Mouse (Mus musculus) hindbrain, embryonic 14.5 days (tissue): ENCODE results near the gene Hsd17b13. TPM values are rescaled to one million over a fixed set of nuclear protein-coding genes. Genes with fewer than 3 reads are reported as not detected.

Experiments used
- ATAC-seq: fragments of 200-750 bp; cut with Nextera tagmentation; 2 replicates; pipeline ENCODE4 v1.8.0; 2017; ENCODE audit warnings: moderate number of reproducible peaks, mild to moderate bottlenecking, moderate TSS enrichment, moderate library complexity; ENCODE audit not compliant: low FRiP score
- DNase-seq: peaks from one replicate; pipeline ENCODE4 v3.0.0-alpha.2; 2015; ENCODE audit warnings: low spot score
- H3K27ac ChIP-seq: fragments of 300-500 bp; sonication (generic); 2 replicates; pipeline ENCODE4 v1.5.1; 2014; ENCODE audit warnings: mild to moderate bottlenecking, moderate library complexity
- H3K27me3 ChIP-seq: fragments of 300-500 bp; sonication (generic); 2 replicates; pipeline ENCODE4 v1.6.1; 2014; ENCODE audit warnings: mild to moderate bottlenecking, low read length, mixed read lengths; ENCODE audit not compliant: control insufficient read depth, insufficient read depth
- H3K36me3 ChIP-seq: fragments of 300-500 bp; sonication (generic); replicated peaks from 2 replicates; pipeline ENCODE4 v1.6.1; 2014; ENCODE audit not compliant: control insufficient read depth, insufficient read depth
- H3K4me1 ChIP-seq: fragments of 300-500 bp; sonication (generic); replicated peaks from 2 replicates; pipeline ENCODE4 v1.6.1; 2014; ENCODE audit warnings: antibody characterized with exemption, low read length, mixed read lengths; ENCODE audit not compliant: control insufficient read depth, insufficient read depth
- H3K4me2 ChIP-seq: fragments of 300-500 bp; sonication (generic); replicated peaks from 2 replicates; pipeline ENCODE4 v1.6.1; 2014; ENCODE audit warnings: mild to moderate bottlenecking, moderate library complexity
- H3K4me3 ChIP-seq: fragments of 300-500 bp; sonication (generic); replicated peaks from 2 replicates; pipeline ENCODE4 v1.5.1; 2014; ENCODE audit warnings: mild to moderate bottlenecking, low read length
- H3K9ac ChIP-seq: fragments of 300-500 bp; sonication (generic); 2 replicates; pipeline ENCODE4 v1.6.1; 2014
- H3K9me3 ChIP-seq: fragments of 300-500 bp; sonication (generic); 2 replicates; pipeline ENCODE4 v1.6.1; 2016; ENCODE audit warnings: low read length; ENCODE audit not compliant: control insufficient read depth
- WGBS: fragments of 180-500 bp; shearing (Covaris S2); extraction: QIAGEN DNeasy Blood & Tissue Kit; methylation state at CpG from one replicate; pipeline ENCODE4 v1.1.7; 2014; 5-methylcytosine and 5-hydroxymethylcytosine counted together
- polyA plus RNA-seq: library from polyadenylated mRNA; unstranded; fragments of >200 nt; fragmentation: Nextera tagmentation; extraction: Ambion mirVana; gene quantifications from 2 replicates; pipeline ENCODE4 v1.2.1, GENCODE M21; 2014

Hsd17b13 gene
- polyA plus RNA-seq, 1 experiment from 2014 or later: not detected

- H3K4me1 ChIP-seq: no peaks in the 10 kb centered on the region
- no peak for ATAC-seq
Measured at GRCm38 (mm10) chr5:104009421-104009820, 32.2 kb upstream of the Hsd17b13 start.

GRCm38 (mm10) chr5:104007801-104008200 is 30.6 kb upstream of the Hsd17b13 start:
- H3K4me1 ChIP-seq: no peaks in the 10 kb centered on the region
- H3K4me2 ChIP-seq: no peak overlapping the region
- DNase-seq (no peak), ATAC-seq (no peak)
- H3K36me3 ChIP-seq: no peaks in the 10 kb centered on the region
- no peaks in the 10 kb centered on the region for H3K9me3 ChIP-seq
- H3K27me3 ChIP-seq: no peaks in the 10 kb centered on the region
- no peak overlapping the region for H3K9ac ChIP-seq
- H3K4me3 ChIP-seq: no peak overlapping the region
- H3K27ac ChIP-seq: no peak overlapping the region
- WGBS: 77% methylated on average over 5 of the region's 5 CpGs

More at GRCm38 (mm10) chr5:104009421-104009820, 32.2 kb upstream of the Hsd17b13 start:
- no peak for DNase-seq
- Histone ChIP-seq H3K36me3 (no peaks in the 10 kb centered on the region), H3K9ac (no peak overlapping the region), H3K4me2 (no peak overlapping the region), H3K4me3 (no peak overlapping the region), H3K27me3 (no peaks in the 10 kb centered on the region), H3K27ac (no peak overlapping the region), H3K9me3 (no peaks in the 10 kb centered on the region)
- 90% methylated on average over 3 of the region's 3 CpGs for WGBS

- no peak overlapping the region for H3K27ac ChIP-seq
- H3K36me3 ChIP-seq: no peaks in the 10 kb centered on the region
- no peaks in the 10 kb centered on the region for H3K4me1 ChIP-seq
- no peak overlapping the region for H3K4me3 ChIP-seq
- DNase-seq (no peak), ATAC-seq (no peak)
- 72% methylated on average over 3 of the region's 3 CpGs for WGBS
- H3K9me3 ChIP-seq: no peaks in the 10 kb centered on the region
- no peak overlapping the region for H3K9ac ChIP-seq
- H3K4me2 ChIP-seq: no peak overlapping the region
- no peaks in the 10 kb centered on the region for H3K27me3 ChIP-seq
Measured at GRCm38 (mm10) chr5:104006811-104007210, 29.6 kb upstream of the Hsd17b13 start.

- Histone ChIP-seq H3K9ac (no peak overlapping the region), H3K9me3 (no peaks in the 10 kb centered on the region), H3K36me3 (no peaks in the 10 kb centered on the region), H3K27ac (no peak overlapping the region), H3K27me3 (no peaks in the 10 kb centered on the region), H3K4me2 (no peak overlapping the region), H3K4me1 (no peaks in the 10 kb centered on the region), H3K4me3 (no peak overlapping the region)
- no peak for ATAC-seq
- DNase-seq: no peak
- 99% methylated on average over 2 of the region's 2 CpGs for WGBS
Measured at GRCm38 (mm10) chr5:104003955-104004354, 26.7 kb upstream of the Hsd17b13 start.

GRCm38 (mm10) chr5:104003256-104003931 is 26.2 kb upstream of the Hsd17b13 start:
- peak overlapping the region; percentile 45 for H3K4me2 ChIP-seq
- DNase-seq: no peak
- H3K4me1 ChIP-seq: no peaks in the 10 kb centered on the region
- H3K27me3 ChIP-seq: no peaks in the 10 kb centered on the region
- ATAC-seq: no peak
- 53% methylated on average over 15 of the region's 15 CpGs for whole genome bisulfite sequencing
- H3K9me3 ChIP-seq: no peaks in the 10 kb centered on the region
- H3K9ac ChIP-seq: 0 out of 2 replicates have a peak overlapping the region, but pooled peaks have one; percentile 4
- H3K4me3 ChIP-seq: peak overlapping the region; percentile 2; the same call in 1 of the 2 replicates
- H3K27ac ChIP-seq: no peak overlapping the region
- H3K36me3 ChIP-seq: no peaks in the 10 kb centered on the region

- H3K4me3 ChIP-seq: peak overlapping the region; percentile 2; the same call in 1 of the 2 replicates
- H3K9me3 ChIP-seq: no peaks in the 10 kb centered on the region
- no peak for DNase-seq
- no peak overlapping the region for H3K27ac ChIP-seq
- no peaks in the 10 kb centered on the region for H3K4me1 ChIP-seq
- ATAC-seq: no peak
- no peaks in the 10 kb centered on the region for H3K27me3 ChIP-seq
- H3K4me2 ChIP-seq: peak overlapping the region; percentile 45
- no peaks in the 10 kb centered on the region for H3K36me3 ChIP-seq
- 19% methylated on average over 18 of the region's 18 CpGs for WGBS
- 0 out of 2 replicates have a peak overlapping the region, but pooled peaks have one; percentile 4 for H3K9ac ChIP-seq
Measured at GRCm38 (mm10) chr5:104002549-104003255, 25.5 kb upstream of the Hsd17b13 start.

- no peak for ATAC-seq
- 7% methylated on average over 5 of the region's 5 CpGs for WGBS
- Histone ChIP-seq H3K27ac (no peak overlapping the region), H3K9me3 (no peaks in the 10 kb centered on the region), H3K4me2 (no peak overlapping the region), H3K36me3 (no peaks in the 10 kb centered on the region), H3K9ac (no peak overlapping the region), H3K27me3 (no peaks in the 10 kb centered on the region), H3K4me3 (no peak overlapping the region), H3K4me1 (no peaks in the 10 kb centered on the region)
- peak; percentile 82 for DNase-seq
Measured at GRCm38 (mm10) chr5:103999738-104000137, 22.5 kb upstream of the Hsd17b13 start.

GRCm38 (mm10) chr5:103998739-103999138 is 21.5 kb upstream of the Hsd17b13 start:
- Histone ChIP-seq H3K9ac (no peak overlapping the region), H3K4me3 (no peak overlapping the region), H3K9me3 (no peaks in the 10 kb centered on the region), H3K27me3 (no peaks in the 10 kb centered on the region), H3K4me1 (no peaks in the 10 kb centered on the region), H3K4me2 (no peak overlapping the region), H3K36me3 (no peaks in the 10 kb centered on the region), H3K27ac (no peak overlapping the region)
- no peak for ATAC-seq
- no peak for DNase-seq
- WGBS: 80% methylated on average over 5 of the region's 5 CpGs

GRCm38 (mm10) chr5:103995181-103995580 is 18.0 kb upstream of the Hsd17b13 start:
- WGBS: 64% methylated on average over 3 of the region's 3 CpGs
- Histone ChIP-seq H3K4me2 (no peak overlapping the region), H3K4me3 (no peak overlapping the region), H3K9ac (no peak overlapping the region), H3K27me3 (no peaks in the 10 kb centered on the region), H3K4me1 (no peaks in the 10 kb centered on the region), H3K9me3 (no peaks in the 10 kb centered on the region), H3K27ac (no peak overlapping the region), H3K36me3 (no peaks in the 10 kb centered on the region)
- DNase-seq (peak; percentile 51), ATAC-seq (no peak)
